In the genomic region with DNA sequence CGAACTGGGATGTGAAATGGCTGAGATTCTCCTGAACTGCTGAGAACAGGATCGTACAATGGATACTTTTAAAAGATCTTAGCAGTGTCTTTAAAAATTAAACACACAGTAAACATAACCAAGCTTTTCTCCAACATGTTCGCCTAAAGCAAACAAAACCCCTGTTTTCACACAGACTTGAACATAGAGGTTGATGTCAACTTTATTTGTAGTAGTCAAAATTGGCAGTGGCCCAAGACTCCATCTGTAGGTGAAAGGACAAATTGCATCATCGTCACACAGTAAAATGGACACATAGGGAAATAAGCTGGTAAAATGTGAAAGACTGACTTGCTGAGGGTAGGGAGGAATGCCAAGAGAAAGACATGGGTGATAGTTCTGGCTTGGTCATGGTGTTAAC, we compare ENCODE assay signal across 8 mouse cellular contexts.
DNase-seq lines count a peak whose midpoint lies in the region; ATAC-seq and TF ChIP-seq lines count a peak whose summit lies in the region.
"Had no signal": no experiment of that assay in that cellular context is flagged by ENCODE, and none has a peak within 500 bp of the region (broad histone marks: within the 10 kb centered on the region; RNA-seq: fewer than 3 reads in every experiment).

No protein-coding gene starts in this region.

- peaks cover 5% of the 10 kb centered on the region for H3K9me3 ChIP-seq in liver, postnatal 0 days (ENCODE audit: low read length)

- 44% methylated on average over 4 of the region's 4 CpGs for WGBS in liver, postnatal 0 days (ENCODE audit: insufficient replicate concordance)

- no peak overlapping the region; the same call in 1 of the 2 replicates for H3K4me2 ChIP-seq in liver, postnatal 0 days (ENCODE audit: low read depth, low read length)

- ATAC-seq in common myeloid progenitor, adult 5-6 weeks (replicated peaks; ENCODE audit: low read depth, poor library complexity, severe bottlenecking), result 0 out of 2 replicates have a peak, but pooled peaks have one; percentile 39
- ATAC-seq in liver, postnatal 0 days, result peak; percentile 79

- intact Hi-C loops in left cerebral cortex, postnatal 4 days (cut with DNase I), result no loop called here
- intact Hi-C loops in left cerebral cortex, postnatal 25 days (cut with DNase I), result no loop called here

- H3K27me3 ChIP-seq in liver, postnatal 0 days (ENCODE audit: insufficient read depth, low read length), result no peaks in the 10 kb centered on the region
- H3K27me3 ChIP-seq: megakaryocyte, embryonic 14.5 days had no signal

- H3K4me1 ChIP-seq in liver, postnatal 0 days (ENCODE audit: insufficient read depth), result peaks cover 26% of the 10 kb centered on the region

- peak; percentile 26 for DNase-seq in left cerebral cortex, postnatal 4 days
- no peak for DNase-seq in left cerebral cortex, postnatal 25 days (ENCODE audit: low spot score in 2 of 2)
- peak; percentile 45 for DNase-seq in R1 (ENCODE audit: low read depth, low spot score)
- peak; percentile 73 for DNase-seq in liver, postnatal 0 days
- peak; percentile 63 for DNase-seq in thymus, postnatal 25 days
- DNase-seq in c-Kit-positive CD71-positive TER-119-positive erythroid progenitor cells, embryonic 14.5 days (ENCODE audit: low spot score), result no peak

- H3K27ac ChIP-seq in liver, postnatal 0 days (ENCODE audit: low read depth), result peak overlapping the region; percentile 78

- no peak overlapping the region for H3K4me3 ChIP-seq in liver, postnatal 0 days (ENCODE audit: low read depth, low read length)
- H3K4me3 ChIP-seq: megakaryocyte, embryonic 14.5 days had no signal

- TF ChIP-seq EP300 in liver, postnatal 0 days (IDR thresholded peaks at IDR 0.05; ENCODE audit: low read depth), result peak; percentile 64; the same call in 1 of the 2 replicates

- TF ChIP-seq CTCF in liver, postnatal 0 days (IDR thresholded peaks at IDR 0.05; ENCODE audit: low read depth), result peak; percentile 51

- no peaks in the 10 kb centered on the region for H3K36me3 ChIP-seq in liver, postnatal 0 days (replicated peaks; ENCODE audit: insufficient read depth, low read length)

- no peak overlapping the region for H3K9ac ChIP-seq in liver, postnatal 0 days (replicated peaks)

Comparison
In these comparisons a context has a peak if more than half of its experiments do, and no peak if none do; other contexts are left out.
1. DNase-seq: peak in left cerebral cortex, postnatal 4 days (single experiment), R1 (single experiment), liver, postnatal 0 days (single experiment) and thymus, postnatal 25 days (single experiment); none in left cerebral cortex, postnatal 25 days (0 of 2) and c-Kit-positive CD71-positive TER-119-positive erythroid progenitor cells, embryonic 14.5 days (single experiment).